Mouse (Mus musculus): ENCODE measurements around the gene Zswim5.

DNA sequence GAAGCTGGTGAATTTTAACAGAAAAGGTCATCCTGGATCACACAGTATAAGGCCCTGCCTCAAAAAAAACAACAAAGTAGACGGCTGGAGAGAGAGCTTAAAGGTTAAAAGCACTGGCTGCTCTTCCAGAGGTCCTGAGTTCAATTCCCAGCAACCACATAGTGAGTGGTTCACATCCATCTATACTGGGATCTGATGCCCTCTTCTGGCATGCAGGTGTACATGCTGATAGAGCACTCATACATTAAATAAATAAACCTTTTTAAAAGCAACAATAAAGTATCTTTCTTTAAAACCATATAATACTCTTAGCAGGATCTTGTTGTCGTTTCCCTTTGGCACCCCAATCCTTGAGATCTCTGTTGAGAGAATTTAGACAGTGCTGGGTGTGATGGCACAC lies 99.3 kb downstream of the Zswim5 start:
- peak; percentile 29 for TF ChIP-seq CTCF (IDR thresholded peaks at IDR 0.05)
- TF ChIP-seq EP300 (IDR thresholded peaks at IDR 0.05) = no peak

All from lung, postnatal 0 days (tissue).